Mouse (Mus musculus): ENCODE results near the gene Ptpro.

- TF ChIP-seq CTCF (conservative IDR thresholded peaks at IDR 0.05; ENCODE audit: low read length) (no peak), POU5F1 (IDR thresholded peaks at IDR 0.05; ENCODE audit: borderline replicate concordance, low read length) (no peak), NANOG (IDR thresholded peaks at IDR 0.05; ENCODE audit: borderline replicate concordance, low read length) (no peak)
These were observed 205.1 kb downstream of the Ptpro start for GRCm38 (mm10) chr6:137457210-137457609.

Measured in E14TG2a.4 (cell line).